Mouse (Mus musculus): ENCODE measurements at regions not wholly inside any gene's neighbourhood (a gene's known extent, or its start where the extent isn't known, plus 50 kb on each side); places are given as distances from the start of the nearest gene placed in this dataset.

GRCm38 (mm10) chr12:113327851-113328250 is 142.1 kb downstream of the Tmem121 start:
- TF ChIP-seq GATA1 (IDR thresholded peaks at IDR 0.05; ENCODE audit: borderline replicate concordance, low read length): no peak
- TF ChIP-seq FLI1 (IDR thresholded peaks at IDR 0.05; ENCODE audit: low read length): no peak
